Mouse (Mus musculus) granulocyte monocyte progenitor cell, adult 5-6 weeks (primary cell): ENCODE measurements around the gene 2310039H08Rik. TPM values are rescaled to one million over a fixed set of nuclear protein-coding genes. Genes with fewer than 3 reads are reported as not detected.
"Not testable (repeated sequence)": the region's sequence is repeated elsewhere in the genome, so short reads cannot be mapped to it uniquely, and the experiment has no call there.

Source experiments
- ATAC-seq: replicated peaks from 2 replicates; pipeline ENCODE4 v1.8.0; 2016; ENCODE audit warnings: mild to moderate bottlenecking, moderate TSS enrichment, inconsistent platforms; ENCODE audit not compliant: poor library complexity, severe bottlenecking
- total RNA-seq, 2 experiments: library from RNA; stranded (forward) in 1 of 2; stranded (reverse) in 1 of 2; fragments of 200-712, 200-1000 nt in 1 of 2; fragments of >200 nt in 1 of 2; fragmentation: Nextera tagmentation in 1 of 2; gene quantifications; 2 replicates each; pipeline ENCODE4 v1.2.3; 2014 to 2017

The 2310039H08Rik gene
- total RNA-seq, 2 experiments from 2014 or later: 18.0 to 26.9 TPM

DNA sequence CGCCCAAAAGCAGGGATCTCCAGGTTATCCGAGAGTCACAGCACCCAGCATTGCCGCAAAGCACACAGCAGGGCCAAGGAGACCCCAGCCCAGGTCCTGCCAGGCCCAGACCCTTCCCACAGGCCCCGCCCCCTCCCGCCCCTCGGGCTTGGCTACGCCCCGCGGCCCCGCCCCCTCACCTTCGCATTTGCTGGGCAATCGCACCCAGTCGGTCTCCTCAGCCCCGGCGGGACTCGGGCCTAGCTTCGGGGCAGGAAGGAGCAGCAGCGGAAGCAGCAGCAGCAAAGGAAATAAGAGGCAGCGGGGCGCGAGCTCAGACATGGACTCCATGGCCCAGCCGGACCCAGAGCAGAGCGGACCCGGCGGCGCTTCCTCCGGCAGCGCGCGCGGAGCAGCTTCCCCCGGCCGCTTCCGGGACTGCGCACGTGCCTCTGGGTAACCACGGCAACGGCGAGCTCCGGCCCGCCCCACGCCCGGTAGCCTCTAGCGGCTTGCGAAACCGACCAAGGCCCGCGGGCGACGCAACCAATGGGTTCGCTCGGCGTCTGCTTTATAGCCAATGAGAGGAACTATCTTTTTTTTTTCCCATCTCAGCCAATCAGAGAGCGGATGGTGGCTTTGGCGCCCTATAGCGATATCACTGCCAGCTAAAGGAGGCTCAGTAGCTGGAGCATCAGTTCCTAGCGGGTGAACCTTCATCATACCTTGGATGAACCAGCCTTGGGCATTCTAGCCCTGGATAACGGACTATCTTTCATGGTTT, 20.5 kb upstream of the 2310039H08Rik start, which contains the start of gene Cnpy3:
Gene Cnpy3 (minus strand): TSS at position 421 of the 763 bp plus-strand sequence.
- peak; percentile 87 for ATAC-seq

GRCm38 (mm10) chr17:46758753-46759152, 13.7 kb upstream of the 2310039H08Rik start:
- no peak for ATAC-seq

DNA sequence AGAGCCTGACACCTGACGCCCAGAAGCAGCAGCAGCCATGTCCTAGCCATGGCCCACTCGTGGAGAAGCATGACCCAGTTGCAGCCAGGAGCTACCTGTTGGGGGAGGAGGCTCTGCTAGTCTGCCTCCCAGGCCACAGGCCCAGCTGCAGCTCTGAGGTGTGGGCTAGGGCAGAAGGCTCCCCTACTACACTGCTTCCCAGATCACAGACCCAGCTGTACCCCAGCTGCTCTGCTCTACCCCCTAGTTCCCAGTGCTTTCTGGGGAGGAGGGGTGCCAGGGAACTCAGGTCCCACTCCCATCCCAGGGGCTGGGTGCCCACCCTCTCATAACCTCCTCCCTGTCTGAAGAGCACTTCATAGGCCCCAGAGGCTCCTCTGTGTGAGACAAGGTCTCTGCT, 8.9 kb upstream of the 2310039H08Rik start, which contains the start of gene Ptcra:
Gene Ptcra (minus strand): TSS at position 169 of the 400 bp plus-strand sequence.
- ATAC-seq: no peak

GRCm38 (mm10) chr17:46764916-46765315, 7.5 kb upstream of the 2310039H08Rik start:
- not testable (repeated sequence) for ATAC-seq

GRCm38 (mm10) chr17:46767868-46768267, 4.6 kb upstream of the 2310039H08Rik start:
- ATAC-seq: peak; percentile 50

DNA sequence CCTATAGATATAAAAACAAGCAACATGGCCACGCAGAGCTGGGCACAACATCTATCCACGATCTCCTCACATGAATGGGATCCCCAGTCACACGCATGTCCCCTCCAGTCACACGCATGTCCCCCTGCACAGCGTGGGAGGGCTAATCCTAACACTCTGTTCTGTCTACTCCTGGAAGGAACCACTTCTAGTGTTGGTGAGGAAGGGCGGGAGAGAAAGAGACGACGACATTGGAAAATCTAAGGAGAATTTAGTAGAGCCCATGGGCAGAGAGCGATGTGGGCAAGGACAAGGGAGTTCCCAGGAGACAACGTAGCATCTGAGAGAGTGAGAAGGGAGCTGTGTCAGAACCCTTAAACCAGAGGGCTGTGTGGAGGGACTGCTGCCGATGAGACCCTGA, 1.9 kb upstream of the 2310039H08Rik start:
- no peak for ATAC-seq

DNA sequence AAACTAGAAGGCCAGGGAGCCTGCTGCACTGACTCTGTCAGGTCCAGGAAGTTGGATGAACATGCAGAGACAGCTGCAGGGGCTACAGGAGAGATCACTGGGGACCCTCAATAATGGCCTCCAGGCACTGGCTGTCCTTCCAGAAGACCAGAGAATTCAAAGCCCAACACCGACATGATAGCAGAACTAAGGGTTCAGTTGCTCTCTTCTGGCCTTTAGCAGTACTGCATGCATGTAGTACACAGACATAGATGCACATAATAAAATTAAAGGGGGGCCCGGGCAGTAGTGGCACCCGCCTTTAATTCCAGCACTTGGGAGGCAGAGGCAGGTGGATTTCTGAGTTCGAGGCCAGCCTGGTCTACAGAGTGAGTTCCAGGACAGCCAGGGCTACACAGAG, 1.4 kb upstream of the 2310039H08Rik start:
- no peak; the same call in 1 of the 2 replicates for ATAC-seq

- no peak for ATAC-seq
These were observed 819 bp upstream of the 2310039H08Rik start for GRCm38 (mm10) chr17:46771616-46772015.

DNA sequence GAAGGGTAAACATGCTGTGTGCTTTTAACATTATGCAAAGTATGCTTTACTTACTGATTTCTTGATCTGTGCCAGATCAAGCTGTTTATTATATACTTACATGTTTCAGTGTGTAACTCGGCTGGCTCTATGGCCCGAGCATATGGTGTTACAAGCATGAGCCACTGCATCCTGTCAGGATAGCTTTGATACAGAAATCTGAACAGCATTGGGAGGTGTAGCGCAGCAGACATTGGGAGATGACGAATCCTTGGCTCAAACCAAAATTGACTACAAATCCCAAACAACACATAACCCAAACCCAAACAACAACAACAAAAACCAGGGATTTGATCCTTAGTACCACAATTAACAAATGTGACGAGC, 414 bp upstream of the 2310039H08Rik start:
- ATAC-seq: no peak

DNA sequence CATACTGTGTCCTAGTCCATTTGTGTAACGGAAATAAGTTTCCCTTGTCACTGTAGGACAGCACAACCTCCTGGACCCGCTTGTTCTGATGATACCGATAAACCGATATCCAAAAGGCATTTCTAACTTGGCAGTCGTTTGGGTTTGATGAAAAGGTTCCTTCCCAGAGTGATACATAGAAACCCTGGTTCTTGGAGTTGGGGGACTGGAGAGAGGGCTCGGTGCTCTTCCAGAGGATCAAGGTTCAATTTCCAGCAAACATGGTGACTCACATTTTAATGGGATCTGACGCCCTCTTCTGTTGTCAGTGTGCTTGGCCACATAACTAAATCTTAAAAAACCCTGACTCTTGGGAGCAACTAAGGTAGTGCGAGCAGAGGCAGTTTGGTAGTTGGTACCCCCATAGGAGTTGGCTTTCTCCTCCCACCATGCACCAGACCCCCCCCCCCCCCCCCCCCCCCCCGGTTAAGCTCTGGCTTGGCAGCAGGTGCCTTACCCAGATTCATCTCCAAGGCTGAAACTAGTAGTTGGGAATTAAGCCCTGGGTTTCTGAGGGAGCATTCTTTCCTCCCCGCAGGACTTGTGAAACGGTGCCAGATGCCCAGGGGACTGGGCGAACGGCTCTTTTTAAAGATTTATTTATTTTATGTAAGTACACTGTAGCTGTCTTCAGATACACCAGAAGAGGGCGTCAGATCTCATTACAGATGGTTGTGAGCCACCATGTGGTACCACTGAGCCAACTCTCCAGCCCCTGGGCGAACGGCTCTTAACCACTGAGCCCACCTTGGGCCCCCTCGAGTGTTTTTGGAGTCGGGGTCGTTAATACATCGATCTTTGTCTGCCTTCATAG, 1.1 kb downstream of the 2310039H08Rik start:
- ATAC-seq: peak; percentile 24; the same call in 1 of the 2 replicates

DNA sequence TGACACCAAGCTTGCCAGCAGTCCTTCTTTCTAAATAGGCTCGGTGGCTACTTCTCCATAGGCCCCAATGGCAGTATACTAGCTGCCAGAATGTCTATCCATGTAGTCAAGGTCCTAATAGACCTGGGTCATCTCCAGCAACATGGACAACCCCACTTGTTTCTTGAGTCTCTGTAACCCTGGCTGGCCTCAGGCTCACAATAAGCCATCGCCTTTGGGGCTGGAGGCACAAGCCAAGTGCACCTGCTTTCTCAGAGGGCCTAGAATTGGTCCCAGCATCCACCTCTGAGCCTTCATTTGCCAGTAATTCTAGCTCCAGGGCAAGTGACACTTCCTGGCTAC, 1.7 kb downstream of the 2310039H08Rik start:
- no peak for ATAC-seq

GRCm38 (mm10) chr17:46775070-46775469, 2.6 kb downstream of the 2310039H08Rik start:
- no peak for ATAC-seq

GRCm38 (mm10) chr17:46776087-46776486, 3.7 kb downstream of the 2310039H08Rik start:
- ATAC-seq: no peak

DNA sequence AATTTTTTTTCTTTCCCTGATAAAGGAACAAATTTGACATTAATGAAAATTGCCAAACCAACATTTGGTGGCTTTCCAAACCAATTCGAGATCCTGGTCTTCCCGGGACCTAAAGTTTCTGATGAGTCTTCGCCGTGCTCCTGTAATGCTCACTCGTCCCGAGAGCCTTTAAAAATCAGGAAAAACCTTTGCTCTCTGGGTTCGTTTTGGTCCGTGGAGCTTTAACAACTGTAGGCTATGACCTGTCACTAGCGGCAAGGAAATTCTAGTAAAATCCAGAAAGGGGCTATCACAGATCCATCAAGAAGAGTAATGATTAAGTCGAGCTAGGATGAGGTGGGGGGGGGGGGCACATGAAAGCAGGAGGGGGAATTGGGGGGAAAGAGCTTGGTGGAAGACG, 9.4 kb downstream of the 2310039H08Rik start:
- no peak for ATAC-seq

- ATAC-seq: peak; percentile 92
These were observed 10.1 kb downstream of the 2310039H08Rik start, which contains the start of gene Rpl7l1 for GRCm38 (mm10) chr17:46782341-46783221. Gene Rpl7l1, minus strand, starts transcription at chr17:46782672.

GRCm38 (mm10) chr17:46783222-46783565, 10.8 kb downstream of the 2310039H08Rik start:
- no peak for ATAC-seq

DNA sequence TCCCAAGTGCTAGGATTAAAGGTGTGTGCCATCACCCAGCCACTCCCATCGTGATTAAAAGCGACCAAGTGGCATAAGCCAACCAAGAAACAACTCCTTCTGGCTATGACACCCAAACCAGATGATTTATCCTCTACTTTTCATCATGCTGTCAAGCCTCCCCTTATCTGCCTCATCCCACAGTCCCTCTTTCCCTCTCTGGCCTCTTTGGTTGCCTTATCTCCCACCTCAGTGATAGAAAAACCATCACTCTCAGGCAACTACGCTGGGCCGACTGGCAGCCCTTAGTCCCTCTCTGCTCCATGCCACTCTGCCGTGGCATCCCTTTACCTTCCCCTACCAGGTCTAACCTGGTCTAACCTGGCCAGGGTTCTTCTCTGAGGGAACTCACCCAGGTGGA, 14.5 kb downstream of the 2310039H08Rik start:
- ATAC-seq: no peak

GRCm38 (mm10) chr17:46787974-46788373, 15.5 kb downstream of the 2310039H08Rik start:
- ATAC-seq: not testable (repeated sequence)

DNA sequence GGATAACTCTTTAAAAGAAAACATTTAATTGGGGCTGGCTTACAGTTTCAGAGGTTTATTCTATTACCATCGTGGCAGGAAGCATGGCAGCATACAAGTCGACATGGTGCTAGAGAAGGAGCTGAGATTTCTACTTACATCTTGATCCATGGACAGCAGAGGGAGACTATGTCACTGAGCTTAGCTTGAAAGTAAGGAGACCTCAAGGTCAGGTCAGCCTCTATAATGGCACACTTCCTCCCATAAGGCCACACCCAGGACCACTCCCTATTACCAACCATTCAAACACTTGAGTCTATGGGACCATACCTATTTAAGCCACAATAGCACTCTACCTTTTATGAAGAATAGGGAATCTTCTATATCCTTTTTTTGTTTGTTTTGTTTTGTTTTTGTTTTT, 20.5 kb downstream of the 2310039H08Rik start:
- no peak for ATAC-seq

- no peak for ATAC-seq
These were observed 24.3 kb downstream of the 2310039H08Rik start for GRCm38 (mm10) chr17:46796743-46797142.
